Mouse (Mus musculus) thymus, postnatal 36 days (tissue): ENCODE data around the gene Cd69.

Source experiments
- DNase-seq, 2 experiments: peaks; one replicate each; pipeline ENCODE4 v3.0.0; 2022; ENCODE audit warnings: mixed read lengths in 2 of 2

The Cd69 gene

GRCm38 (mm10) chr6:129275220-129275619, at the start of gene Cd69:
Gene Cd69, minus strand, starts transcription at chr6:129275436.
- DNase-seq: peak; percentile 57 to 65

DNA sequence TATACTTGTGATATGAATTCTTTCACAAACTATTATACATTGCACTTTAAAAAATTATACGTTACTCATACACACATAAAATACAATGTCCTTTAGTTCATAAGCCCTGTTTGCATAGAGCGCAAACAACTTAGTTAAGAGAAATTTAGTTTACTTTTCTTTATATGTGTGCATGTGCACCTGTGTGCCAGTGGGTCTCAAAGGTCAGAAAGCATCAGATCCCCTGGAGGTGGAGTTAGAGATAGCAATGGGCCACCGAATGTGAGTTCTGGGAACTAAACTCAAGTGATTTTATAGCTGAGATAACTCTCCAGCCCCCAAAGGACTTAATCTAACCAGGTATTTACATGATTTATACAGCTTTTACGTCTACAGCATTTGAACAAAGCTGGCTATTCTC, 44.1 kb upstream of the Cd69 start:
- no peak for DNase-seq

- peak; percentile 60 to 64 for DNase-seq
Observed at GRCm38 (mm10) chr6:129318395-129318794, 43.2 kb upstream of the Cd69 start.

DNA sequence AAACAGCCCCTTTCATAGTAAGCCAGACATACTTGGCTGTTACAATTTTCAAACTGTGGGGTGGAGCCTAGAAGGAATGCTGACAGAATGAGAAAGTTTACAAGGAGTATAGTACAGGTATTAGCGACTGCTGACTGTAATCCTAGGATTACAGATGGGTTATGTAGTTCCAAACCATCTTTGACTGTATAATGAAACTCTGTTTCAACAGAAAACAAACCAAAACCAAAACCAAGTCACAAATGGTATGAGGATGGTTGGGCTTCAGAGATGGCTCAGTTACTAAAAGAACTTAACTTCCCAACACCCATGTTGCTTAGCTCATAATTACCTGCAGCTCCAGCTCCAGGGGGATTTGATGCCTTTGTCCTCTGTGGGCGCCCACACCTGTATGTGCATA, 41.2 kb upstream of the Cd69 start:
- DNase-seq: no peak

DNA sequence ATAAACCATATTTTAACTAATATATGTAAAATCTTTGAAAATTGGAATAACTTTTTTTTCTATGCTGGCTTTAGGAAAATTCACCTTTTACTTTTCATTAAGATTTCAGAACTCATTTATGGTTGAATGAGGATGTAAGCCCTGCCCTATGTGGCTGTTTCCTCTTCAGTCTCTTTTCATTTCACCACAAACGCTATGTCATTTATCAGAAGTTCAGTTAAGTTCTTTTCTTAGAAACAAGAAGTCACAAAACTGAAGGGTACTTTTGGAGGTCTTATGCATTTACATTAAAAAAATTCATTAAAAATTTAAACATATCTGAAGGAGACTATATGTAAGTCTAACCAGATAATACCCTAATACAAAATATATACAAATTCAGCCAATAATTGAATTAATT, 40.5 kb upstream of the Cd69 start:
- DNase-seq: no peak

DNA sequence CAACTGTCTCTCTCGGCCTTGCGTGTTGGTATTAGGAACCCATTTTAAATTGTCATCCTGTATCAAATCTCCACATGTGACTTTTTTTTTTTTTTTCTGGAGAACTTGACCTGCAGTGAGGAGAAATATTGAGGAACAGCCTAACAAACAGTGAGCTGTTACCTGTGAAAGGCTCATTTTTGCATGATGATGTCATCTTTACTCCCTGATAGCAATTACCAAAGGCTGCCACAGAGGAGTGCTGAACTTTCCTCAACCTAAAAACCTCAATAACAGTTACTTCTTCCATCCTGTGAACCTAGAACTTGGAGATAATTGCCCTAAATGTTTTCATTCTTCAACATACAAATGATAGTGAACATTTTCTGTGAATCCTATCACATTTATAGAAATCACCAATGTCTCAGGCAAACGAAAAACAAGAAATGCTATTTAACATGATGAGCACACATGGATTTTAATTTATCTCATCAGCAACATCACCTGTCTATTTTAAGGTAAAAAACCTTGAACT, 39.5 kb upstream of the Cd69 start:
- DNase-seq: no peak

DNA sequence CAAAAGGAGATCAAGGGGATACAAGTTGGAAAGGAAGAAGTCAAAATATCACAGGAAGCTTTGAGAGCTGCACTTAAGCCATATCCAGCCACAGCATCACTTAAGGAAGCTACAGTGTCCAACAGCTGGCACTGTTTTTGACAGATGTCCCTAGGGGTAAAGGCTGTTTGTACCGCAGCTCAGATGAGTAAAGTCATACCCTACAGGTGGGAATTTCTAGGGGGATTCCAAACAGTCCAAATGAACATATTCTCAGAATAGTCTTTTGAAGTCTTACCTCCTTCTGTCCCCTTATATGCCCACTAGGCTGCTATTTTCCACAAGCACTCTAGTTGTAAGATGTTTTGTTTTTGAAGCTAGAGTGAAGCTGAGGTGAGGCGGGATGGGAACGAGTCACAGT, 37.3 kb upstream of the Cd69 start:
- no peak for DNase-seq

DNA sequence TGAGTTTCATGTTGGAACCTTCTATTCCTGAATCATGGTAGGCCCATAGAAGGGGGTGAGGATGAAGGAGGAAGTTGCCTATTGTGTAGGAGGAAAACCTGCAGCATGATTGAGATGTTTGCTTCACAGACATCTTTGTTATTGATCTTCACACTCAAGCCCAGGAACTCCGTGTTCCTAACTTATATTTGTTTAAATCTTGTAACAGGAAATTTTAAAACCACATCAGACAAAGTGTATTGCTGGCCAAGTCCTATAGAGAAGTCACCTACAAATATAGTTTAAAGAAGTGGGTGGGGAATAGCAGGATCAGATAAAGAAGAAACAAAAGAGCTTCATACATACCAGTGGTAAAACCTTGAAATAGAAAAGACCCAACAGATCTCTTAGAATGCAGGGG, 28.9 kb upstream of the Cd69 start:
- no peak for DNase-seq

- DNase-seq: no peak
Observed at GRCm38 (mm10) chr6:129288708-129289107, 13.5 kb upstream of the Cd69 start.

GRCm38 (mm10) chr6:129284384-129285104, 9.3 kb upstream of the Cd69 start:
- DNase-seq: peak; percentile 77 to 83

GRCm38 (mm10) chr6:129283271-129283670, 8.0 kb upstream of the Cd69 start:
- no peak for DNase-seq

DNA sequence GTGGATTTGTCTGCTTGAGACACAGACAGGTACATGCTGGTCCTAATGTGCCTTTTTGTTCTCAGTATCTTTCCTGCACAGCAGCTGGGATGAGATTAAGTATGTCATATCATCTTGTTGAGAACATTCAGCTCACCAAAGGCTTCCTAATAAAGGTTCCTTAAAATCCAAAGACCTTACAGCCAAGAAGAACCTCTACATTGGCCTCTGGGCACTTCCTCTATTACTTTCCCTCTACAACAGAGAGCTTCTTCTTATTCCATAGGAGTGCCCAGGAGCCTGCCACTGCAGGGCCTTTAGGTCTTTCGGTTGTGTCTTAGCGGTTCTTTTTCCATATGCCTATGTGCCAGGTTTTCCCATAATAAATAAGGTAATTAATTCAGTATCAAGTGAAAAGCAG, 1.2 kb upstream of the Cd69 start:
- no peak for DNase-seq

DNA sequence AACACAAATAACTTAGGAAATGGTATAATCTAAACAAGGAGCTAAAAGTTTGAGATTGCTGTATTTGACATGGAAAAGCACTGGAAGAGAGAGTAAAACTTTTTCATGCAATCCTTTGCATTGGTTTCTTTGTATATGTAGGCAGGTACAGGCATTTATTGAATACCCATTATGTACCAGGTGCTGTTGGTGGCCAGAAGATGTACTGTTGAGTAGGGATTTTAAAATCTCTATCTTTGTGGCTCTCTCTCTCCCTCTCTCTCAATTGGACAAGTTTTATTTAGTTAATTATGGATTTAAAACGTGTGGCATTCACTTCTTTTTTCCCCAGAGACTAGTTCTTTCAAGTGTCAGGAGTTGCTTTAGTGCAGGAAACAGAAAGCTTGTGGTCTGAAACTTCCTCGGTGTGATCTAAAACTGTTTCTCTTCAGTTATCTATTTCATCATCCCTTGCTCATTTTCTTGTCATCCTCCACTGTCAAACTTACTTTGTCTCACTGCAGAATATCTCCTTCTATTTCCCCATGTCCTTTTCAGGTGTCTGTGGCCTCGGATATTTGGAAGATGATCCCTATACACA, 478 bp upstream of the Cd69 start:
- no peak for DNase-seq

DNA sequence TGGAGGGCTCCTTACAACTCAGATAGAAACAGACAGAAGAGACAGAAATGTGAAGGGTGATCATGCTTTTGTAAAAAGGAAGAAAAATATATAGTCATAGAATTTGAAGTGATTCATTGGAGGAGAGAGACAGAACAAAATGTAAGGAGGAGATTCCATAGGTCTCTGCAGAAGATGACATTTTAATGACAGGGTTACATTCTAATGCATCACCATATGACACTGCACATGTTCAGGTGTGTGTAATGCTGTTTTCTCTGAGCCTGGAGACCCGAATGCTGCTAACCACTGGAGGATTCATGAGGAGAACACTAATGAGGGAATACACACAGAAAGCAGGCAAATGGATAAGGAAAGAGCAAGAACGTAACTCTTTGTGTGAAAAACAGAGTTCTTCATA, 760 bp downstream of the Cd69 start:
- DNase-seq: no peak

DNA sequence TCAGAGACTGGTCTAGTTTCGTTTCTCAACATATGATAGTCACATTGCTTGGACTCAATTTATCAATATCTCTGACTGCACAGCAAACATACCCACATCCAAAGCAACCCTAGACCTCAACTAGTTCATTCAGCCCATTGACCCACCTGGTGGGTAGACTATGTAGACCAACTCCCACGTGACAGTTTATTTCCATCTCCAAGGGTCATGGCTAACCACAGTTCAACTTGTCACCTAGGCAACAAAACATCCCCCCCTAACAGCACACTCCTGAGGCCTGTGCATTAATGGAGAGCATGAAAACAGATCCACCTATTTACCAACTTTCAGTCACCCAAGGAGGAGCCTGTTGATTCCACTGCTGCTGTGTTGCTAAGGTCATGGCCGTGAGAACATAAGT, 1.6 kb downstream of the Cd69 start:
- no peak for DNase-seq

- DNase-seq: no peak
Observed at GRCm38 (mm10) chr6:129266438-129267022, 8.7 kb downstream of the Cd69 start.

GRCm38 (mm10) chr6:129265821-129266220, 9.4 kb downstream of the Cd69 start:
- DNase-seq: no peak

DNA sequence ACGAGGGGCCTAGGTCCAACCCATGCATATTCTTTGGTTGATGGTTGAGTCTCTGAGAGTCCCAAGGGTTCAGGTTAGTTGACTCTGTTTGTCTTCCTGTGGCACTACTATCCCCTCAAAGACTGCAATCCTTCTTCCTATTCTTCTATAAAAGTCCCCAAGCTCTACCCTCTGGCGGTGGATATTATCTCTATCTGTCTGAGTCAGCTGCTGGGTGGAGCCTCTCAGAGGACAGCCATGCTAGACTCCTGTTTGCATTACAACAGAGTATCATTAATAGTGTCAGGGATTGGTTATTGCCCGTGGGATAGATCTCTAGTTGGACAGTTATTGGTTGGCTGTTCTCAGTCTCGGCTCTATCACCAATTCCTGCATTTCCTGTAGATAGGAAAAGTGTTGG, 14.3 kb downstream of the Cd69 start:
- no peak for DNase-seq

GRCm38 (mm10) chr6:129260034-129260433, 15.2 kb downstream of the Cd69 start:
- no peak for DNase-seq

GRCm38 (mm10) chr6:129256018-129256417, 19.2 kb downstream of the Cd69 start:
- no peak for DNase-seq

GRCm38 (mm10) chr6:129254949-129255602, 20.2 kb downstream of the Cd69 start:
- no peak for DNase-seq

GRCm38 (mm10) chr6:129254314-129254713, 20.9 kb downstream of the Cd69 start:
- DNase-seq: no peak

DNA sequence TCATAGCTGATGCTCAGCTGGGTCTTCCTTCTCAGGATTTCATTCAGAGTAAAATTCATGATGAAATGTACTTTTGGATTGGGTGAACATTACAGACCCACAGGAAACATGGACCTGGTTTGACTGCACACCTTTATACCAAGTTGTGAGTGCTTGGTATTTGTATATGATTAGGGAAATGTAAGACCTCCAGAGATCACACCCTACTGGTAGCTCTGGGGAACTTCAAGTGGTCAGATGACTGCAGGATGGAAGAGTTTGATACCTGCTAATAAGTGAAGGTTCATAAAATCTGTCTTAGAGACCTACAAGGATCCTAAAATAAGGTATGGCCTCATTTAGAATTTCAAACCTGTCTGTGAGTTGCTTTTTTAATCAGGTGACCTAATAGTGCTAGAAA, 27.0 kb downstream of the Cd69 start:
- DNase-seq: no peak

- no peak for DNase-seq
Observed at GRCm38 (mm10) chr6:129246992-129247391, 28.2 kb downstream of the Cd69 start.
